Mouse (Mus musculus) urinary bladder, postnatal 36 days (tissue): ENCODE results near the gene Gm20820.
"Not testable (repeated sequence)": the region's sequence is repeated elsewhere in the genome, so short reads cannot be mapped to it uniquely, and the experiment has no call there.

Experiments
- DNase-seq, 2 experiments: peaks; one replicate each; pipeline ENCODE4 v3.0.0; 2022; ENCODE audit warnings: low spot score in 2 of 2, mixed read lengths in 1 of 2

The Gm20820 gene

DNA sequence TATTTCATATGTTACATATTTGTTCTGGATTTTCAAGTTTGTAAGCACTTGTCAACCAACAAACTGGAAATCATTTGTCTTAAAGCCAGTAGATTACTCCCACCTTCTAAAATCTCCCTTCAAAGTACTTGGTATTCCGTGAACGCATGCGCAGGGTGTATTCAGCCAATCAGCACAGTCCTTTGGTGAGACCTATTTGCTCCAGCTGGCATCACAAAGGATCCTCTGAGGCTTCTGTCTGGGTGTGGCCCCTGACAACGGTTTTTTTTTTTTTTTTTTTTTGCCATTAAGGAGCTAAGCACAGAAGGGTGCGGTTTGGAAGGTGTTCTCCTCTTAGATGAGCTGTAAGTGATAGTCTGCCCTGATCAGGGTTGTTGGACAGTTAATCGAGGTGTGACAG is at the start of gene Gm20820:
Gene Gm20820, plus strand, starts transcription at position 301 of the 400 bp plus-strand sequence.
- not testable (repeated sequence) for DNase-seq
